Mouse (Mus musculus) liver, adult 2 months (tissue): ENCODE measurements around the gene Ccar1.

Source experiments
- CTCF ChIP-seq: fragments of 200-500 bp; IDR thresholded peaks from 2 replicates; pipeline ENCODE4 v1.5.1; 2011; ENCODE audit warnings: low read depth, low read length, control low read depth
- POLR2A ChIP-seq: fragments of 200-500 bp; IDR thresholded peaks from 2 replicates; pipeline ENCODE4 v1.6.1; 2011; ENCODE audit warnings: low read length, control low read depth; ENCODE audit not compliant: insufficient read depth; ENCODE audit errors: extremely low read depth

DNA sequence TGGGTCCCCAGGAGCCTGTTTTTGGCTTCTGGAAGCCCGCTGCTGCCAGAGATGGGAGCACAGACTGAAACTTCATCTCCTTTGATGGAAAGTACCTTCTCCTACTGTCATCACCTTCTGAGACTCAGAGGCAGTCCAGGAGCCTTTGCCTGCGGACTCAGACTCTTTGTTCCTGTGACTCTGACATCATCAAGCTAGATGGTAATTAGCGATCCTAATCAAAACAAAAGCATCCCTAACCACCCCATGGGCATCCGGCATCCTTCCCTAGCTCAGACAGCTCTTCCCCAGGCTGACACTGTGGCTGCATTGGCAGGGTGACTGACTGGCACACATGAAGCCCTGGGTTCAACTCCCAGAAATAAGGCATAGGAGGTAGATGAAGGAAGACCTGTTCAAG is 69.4 kb downstream of the Ccar1 start:
- TF ChIP-seq CTCF: no peak
- no peak for TF ChIP-seq POLR2A
